Mouse (Mus musculus): Measurements from ENCODE around the gene Rad51b.

The Rad51b gene

GRCm38 (mm10) chr12:79377378-79377777 is 80.3 kb downstream of the Rad51b start:
- no peak for DNase-seq (ENCODE audit: low read depth in 2 of 2, low spot score in 2 of 2)

- DNase-seq (ENCODE audit: low read depth in 2 of 2, low spot score in 2 of 2) = no peak
Observed at GRCm38 (mm10) chr12:79377861-79378260, 80.8 kb downstream of the Rad51b start.

GRCm38 (mm10) chr12:79380190-79380589 is 83.1 kb downstream of the Rad51b start:
- no peak for DNase-seq (ENCODE audit: low read depth in 2 of 2, low spot score in 2 of 2)

- DNase-seq (ENCODE audit: low read depth in 2 of 2, low spot score in 2 of 2) = no peak
Observed at GRCm38 (mm10) chr12:79381489-79381888, 84.4 kb downstream of the Rad51b start.

DNA sequence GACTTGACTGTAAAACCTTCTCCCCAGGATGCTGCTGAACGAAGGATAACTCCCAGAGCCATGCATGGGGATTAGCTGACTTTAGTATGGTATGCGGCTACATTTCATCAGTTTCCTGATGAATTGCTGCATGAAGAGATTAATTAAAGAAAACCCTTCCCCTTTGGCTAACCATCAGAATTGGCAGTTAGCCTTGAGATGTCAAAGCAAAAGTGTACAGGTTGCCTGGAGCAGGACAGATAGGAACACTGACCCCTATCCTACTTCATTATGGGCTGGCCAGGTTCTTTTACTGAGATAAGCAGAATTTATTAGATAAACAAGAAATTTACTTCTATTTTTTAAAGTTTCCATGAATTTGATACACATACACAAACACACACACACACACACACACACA is 85.3 kb downstream of the Rad51b start:
- DNase-seq (ENCODE audit: low read depth in 2 of 2, low spot score in 2 of 2) = no peak

- no peak for DNase-seq (ENCODE audit: low read depth in 2 of 2, low spot score in 2 of 2)
Observed at GRCm38 (mm10) chr12:79383583-79383982, 86.5 kb downstream of the Rad51b start.

- DNase-seq (ENCODE audit: low read depth in 2 of 2, low spot score in 2 of 2) = no peak
Observed at GRCm38 (mm10) chr12:79384787-79385186, 87.7 kb downstream of the Rad51b start.

DNA sequence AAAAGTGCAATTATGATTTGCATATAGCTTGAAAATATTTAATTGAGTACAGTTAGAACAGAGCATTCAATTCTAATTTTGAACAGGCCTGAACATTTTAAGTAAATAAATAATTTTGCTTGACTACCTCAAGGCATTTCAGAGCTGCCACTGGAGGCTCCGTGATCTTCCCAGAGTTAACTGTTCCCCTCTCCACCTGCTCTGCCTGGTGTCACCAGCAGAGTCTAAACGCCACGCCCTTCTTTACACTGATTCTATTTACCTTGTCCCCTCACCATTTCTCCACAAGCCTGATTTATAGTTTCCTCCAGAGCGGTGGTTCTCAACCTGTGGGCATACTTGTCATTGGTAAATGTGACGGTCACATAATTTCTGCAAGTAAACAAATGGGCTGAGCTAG is 88.1 kb downstream of the Rad51b start:
- no peak for DNase-seq (ENCODE audit: low read depth in 2 of 2, low spot score in 2 of 2)

- DNase-seq (ENCODE audit: low read depth in 2 of 2, low spot score in 2 of 2) = no peak
Observed at GRCm38 (mm10) chr12:79387886-79388285, 90.8 kb downstream of the Rad51b start.

- no peak for DNase-seq (ENCODE audit: low read depth in 2 of 2, low spot score in 2 of 2)
Observed at GRCm38 (mm10) chr12:79389251-79389650, 92.2 kb downstream of the Rad51b start.

GRCm38 (mm10) chr12:79389971-79390370 is 92.9 kb downstream of the Rad51b start:
- no peak for DNase-seq (ENCODE audit: low read depth in 2 of 2, low spot score in 2 of 2)

DNA sequence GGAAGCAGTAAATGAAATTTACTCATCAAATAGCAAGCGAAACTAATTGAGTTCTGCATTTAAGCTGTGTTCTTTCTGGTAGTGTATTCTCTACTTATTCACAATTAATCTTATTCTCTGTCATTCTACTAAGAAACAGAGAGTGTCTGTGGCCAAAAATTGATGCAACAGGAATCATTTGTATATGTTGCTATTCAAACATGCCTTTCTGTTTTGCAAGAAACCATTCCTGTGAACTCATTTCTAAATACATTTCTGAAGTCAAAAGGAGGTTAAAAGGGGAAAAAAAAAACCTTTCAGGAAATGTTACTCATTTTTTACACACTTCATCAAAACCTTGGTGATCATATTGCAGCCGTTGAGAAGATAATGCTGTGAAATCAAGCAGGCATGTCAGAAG is 96.6 kb downstream of the Rad51b start:
- DNase-seq (ENCODE audit: low read depth in 2 of 2, low spot score in 2 of 2) = no peak

DNA sequence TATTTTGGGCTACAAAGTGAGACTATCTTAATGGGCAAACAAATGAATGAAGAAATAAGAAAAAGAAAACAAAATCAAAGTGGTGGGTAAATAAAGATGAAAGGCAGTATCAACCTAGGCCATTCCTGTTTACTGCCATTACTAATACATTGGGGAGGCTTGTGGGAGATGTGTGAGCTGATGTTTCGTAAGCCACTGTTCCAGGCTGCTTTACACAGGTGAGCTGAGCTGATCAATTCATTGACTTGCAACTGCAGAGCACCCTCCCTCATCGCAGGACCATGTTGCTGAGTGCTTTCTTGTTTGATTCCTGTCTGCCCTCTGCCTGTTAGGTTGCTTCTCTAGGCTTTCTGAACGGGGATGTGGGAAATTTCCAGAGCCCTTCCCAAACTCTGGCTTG is 106.9 kb downstream of the Rad51b start:
- no peak for DNase-seq (ENCODE audit: low read depth in 2 of 2, low spot score in 2 of 2)

- DNase-seq (ENCODE audit: low read depth in 2 of 2, low spot score in 2 of 2) = no peak
Observed at GRCm38 (mm10) chr12:79404494-79404893, 107.4 kb downstream of the Rad51b start.

GRCm38 (mm10) chr12:79408677-79409076 is 111.6 kb downstream of the Rad51b start:
- DNase-seq (ENCODE audit: low read depth in 2 of 2, low spot score in 2 of 2) = no peak

DNA sequence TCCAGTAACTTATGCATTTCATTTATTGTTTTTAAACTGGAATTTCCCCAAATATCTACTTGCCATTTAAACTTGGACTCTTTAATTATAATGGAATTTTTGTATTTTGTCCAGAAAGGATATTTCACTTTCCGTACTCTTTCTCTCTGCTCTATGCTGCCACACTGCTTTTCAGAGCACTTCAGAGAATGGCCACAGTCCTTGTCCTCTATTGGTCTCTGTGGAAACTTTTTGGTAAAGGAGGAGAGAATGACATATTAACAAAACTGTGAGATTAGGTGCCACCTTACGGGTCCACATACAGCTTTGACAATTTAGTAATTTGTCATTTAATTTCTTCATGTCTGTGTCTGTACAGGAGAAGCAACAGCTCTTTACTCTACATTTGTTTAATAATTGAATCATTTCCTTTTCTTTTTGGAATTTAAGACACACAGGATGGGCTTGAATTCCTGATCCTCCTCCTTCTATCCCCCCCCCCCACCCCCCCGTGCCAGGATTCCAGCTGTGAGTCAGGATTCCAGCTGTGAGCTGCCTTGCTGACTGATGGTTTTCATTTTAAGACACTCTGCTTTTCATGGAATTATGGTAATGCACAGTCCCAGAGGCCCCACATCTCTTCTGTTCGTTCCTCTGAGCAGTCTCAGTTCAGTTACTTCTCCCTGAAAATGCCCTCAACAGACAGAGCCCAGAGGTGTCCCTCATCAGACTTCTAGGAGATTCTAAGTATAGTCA is 112.2 kb downstream of the Rad51b start:
- DNase-seq (ENCODE audit: low read depth in 2 of 2, low spot score in 2 of 2) = no peak

DNA sequence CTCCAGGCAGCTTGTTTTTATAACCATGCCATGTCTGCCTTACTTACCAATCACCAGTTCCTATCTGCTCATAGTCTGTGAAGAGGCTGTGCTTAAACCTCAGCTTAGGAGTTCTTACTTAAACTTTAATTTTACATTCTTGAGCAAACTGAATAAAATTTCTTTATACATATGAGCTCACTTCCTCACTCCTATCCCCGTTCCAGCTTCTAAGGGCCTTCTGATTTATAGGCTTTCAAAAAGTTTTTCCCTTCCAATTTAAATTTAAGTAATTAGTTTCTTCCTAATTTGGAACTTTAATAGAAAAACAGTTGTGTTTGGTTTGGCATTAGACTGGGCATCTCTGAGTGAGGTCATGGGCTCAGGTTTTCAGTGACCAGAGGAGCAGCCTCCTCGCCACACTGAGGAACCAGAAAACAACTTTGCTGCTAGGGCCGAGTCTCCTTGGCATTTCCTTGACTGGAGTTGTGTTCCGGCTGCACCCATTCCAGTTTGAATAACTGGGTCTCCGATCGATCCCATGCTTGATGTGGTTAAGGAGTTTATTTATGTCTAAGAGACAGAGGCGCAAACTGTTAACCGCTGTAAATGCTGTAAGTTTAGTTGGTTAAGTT is 115.9 kb downstream of the Rad51b start:
- no peak for DNase-seq (ENCODE audit: low read depth in 2 of 2, low spot score in 2 of 2)

- DNase-seq (ENCODE audit: low read depth in 2 of 2, low spot score in 2 of 2) = no peak
Observed at GRCm38 (mm10) chr12:79417360-79417759, 120.3 kb downstream of the Rad51b start.

DNA sequence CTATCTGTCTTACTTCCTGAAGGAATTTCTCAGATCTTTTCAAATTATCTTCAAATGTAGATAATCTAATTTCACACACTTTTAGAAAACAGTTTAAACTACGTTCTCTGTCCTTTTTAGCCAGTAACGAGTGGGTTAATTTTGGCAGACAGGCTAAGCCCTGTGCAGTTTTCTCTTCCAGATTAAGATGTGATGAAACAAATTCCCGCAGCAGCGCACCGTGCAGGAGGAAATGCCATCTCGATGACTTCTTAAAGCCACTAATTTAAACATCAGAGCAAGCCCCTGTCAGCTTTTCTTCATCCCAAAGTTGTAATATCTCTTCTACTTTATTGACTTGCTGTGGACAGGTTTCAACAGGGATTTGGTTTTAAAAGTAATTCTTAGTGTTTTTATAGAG is 123.5 kb downstream of the Rad51b start:
- no peak for DNase-seq (ENCODE audit: low read depth in 2 of 2, low spot score in 2 of 2)

DNA sequence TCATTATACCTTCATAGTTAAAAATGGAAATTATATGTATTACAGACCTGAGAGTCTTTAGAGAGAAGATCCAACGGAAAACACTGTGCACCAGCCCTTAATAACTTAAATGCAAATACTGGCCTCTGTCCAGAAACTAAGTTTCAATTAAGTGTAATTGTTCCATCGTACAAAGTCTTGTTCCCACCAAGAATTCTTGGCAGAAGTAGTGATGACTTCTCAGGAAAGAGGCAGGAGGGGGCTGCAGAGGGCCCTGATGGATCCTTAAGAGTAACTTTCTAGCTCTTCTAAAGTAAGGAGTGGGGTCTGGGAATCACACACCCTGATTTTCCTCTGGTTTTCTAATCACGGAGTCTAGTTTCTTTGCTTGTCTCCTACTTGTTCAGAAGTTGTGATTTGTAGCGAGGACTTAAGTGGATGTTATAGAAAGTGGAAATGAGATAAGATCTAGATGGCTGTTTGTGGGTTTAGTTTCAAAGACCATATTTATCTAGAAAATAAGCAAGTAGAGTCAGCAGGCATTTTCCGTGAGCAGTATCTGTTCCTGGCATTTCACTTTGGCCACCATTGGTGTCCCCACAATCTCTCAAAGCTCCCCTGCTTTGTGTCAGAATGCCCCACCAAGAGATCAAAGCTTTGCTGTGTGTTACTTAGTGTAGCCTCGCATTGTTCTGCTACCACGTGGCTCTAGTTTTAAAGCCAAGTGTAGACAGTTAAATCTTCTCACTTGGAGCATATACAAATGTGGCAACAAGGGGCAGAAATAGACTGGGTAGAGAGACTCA is 132.6 kb downstream of the Rad51b start:
- no peak for DNase-seq (ENCODE audit: low read depth in 2 of 2, low spot score in 2 of 2)

DNA sequence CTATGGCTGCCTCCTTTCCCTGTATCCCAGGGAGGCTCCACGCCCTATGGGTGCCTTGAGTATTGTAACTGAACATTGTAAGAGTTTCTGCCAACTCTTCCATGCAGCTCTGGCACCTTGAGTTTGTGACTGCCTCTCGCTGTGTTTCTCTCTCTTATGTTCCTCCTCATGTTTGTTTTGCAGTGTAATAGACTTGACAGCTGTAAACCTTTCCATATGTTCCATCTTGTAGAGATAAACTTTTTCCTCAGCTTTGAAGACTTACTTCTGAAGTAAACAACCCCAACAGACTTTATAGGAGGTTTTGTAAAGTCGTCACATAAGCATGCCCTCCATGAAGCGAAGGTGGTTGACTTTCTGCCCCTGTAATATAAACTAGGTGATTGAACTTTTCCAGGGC is 134.1 kb downstream of the Rad51b start:
- no peak for DNase-seq (ENCODE audit: low read depth in 2 of 2, low spot score in 2 of 2)
